Mouse (Mus musculus): Measurements from ENCODE around the gene Dnaja1. TPM values are rescaled to one million over a fixed set of nuclear protein-coding genes. Genes with fewer than 3 reads are reported as not detected.

Gene Dnaja1
- 172 and 264 TPM in 2 replicates for polyA plus RNA-seq (2012)

- TF ChIP-seq GATA1 (IDR thresholded peaks at IDR 0.05; ENCODE audit: low read length): no peak
Observed at GRCm38 (mm10) chr4:40722011-40722666, at the start of gene Dnaja1. Gene Dnaja1 (plus strand): TSS chr4:40722150.

- no peak for TF ChIP-seq GATA1 (IDR thresholded peaks at IDR 0.05; ENCODE audit: low read length)
Observed at GRCm38 (mm10) chr4:40673526-40673925, 48.4 kb upstream of the Dnaja1 start.

GRCm38 (mm10) chr4:40676338-40676737 is 45.6 kb upstream of the Dnaja1 start:
- TF ChIP-seq GATA1 (IDR thresholded peaks at IDR 0.05; ENCODE audit: low read length): no peak

- TF ChIP-seq GATA1 (IDR thresholded peaks at IDR 0.05; ENCODE audit: low read length): no peak
Observed at GRCm38 (mm10) chr4:40677132-40677531, 44.8 kb upstream of the Dnaja1 start.

- TF ChIP-seq GATA1 (IDR thresholded peaks at IDR 0.05; ENCODE audit: low read length): no peak
Observed at GRCm38 (mm10) chr4:40680250-40680860, 41.6 kb upstream of the Dnaja1 start.

GRCm38 (mm10) chr4:40681908-40682307 is 40.0 kb upstream of the Dnaja1 start:
- no peak for TF ChIP-seq GATA1 (IDR thresholded peaks at IDR 0.05; ENCODE audit: low read length)

- TF ChIP-seq GATA1 (IDR thresholded peaks at IDR 0.05; ENCODE audit: low read length): no peak
Observed at GRCm38 (mm10) chr4:40682359-40682758, 39.6 kb upstream of the Dnaja1 start.

GRCm38 (mm10) chr4:40683306-40683705 is 38.6 kb upstream of the Dnaja1 start:
- TF ChIP-seq GATA1 (IDR thresholded peaks at IDR 0.05; ENCODE audit: low read length): no peak

- TF ChIP-seq GATA1 (IDR thresholded peaks at IDR 0.05; ENCODE audit: low read length): no peak
Observed at GRCm38 (mm10) chr4:40691100-40691499, 30.9 kb upstream of the Dnaja1 start.

- TF ChIP-seq GATA1 (IDR thresholded peaks at IDR 0.05; ENCODE audit: low read length): no peak
Observed at GRCm38 (mm10) chr4:40697059-40697458, 24.9 kb upstream of the Dnaja1 start.

GRCm38 (mm10) chr4:40700216-40700615 is 21.7 kb upstream of the Dnaja1 start:
- no peak for TF ChIP-seq GATA1 (IDR thresholded peaks at IDR 0.05; ENCODE audit: low read length)

- TF ChIP-seq GATA1 (IDR thresholded peaks at IDR 0.05; ENCODE audit: low read length): no peak
Observed at GRCm38 (mm10) chr4:40701796-40702195, 20.2 kb upstream of the Dnaja1 start.

GRCm38 (mm10) chr4:40702797-40703709 is 18.9 kb upstream of the Dnaja1 start, which contains the start of gene Aptx:
Gene Aptx (minus strand): TSS chr4:40703194.
- TF ChIP-seq GATA1 (IDR thresholded peaks at IDR 0.05; ENCODE audit: low read length): no peak

- TF ChIP-seq GATA1 (IDR thresholded peaks at IDR 0.05; ENCODE audit: low read length): no peak
Observed at GRCm38 (mm10) chr4:40703710-40704275, 18.2 kb upstream of the Dnaja1 start.

- TF ChIP-seq GATA1 (IDR thresholded peaks at IDR 0.05; ENCODE audit: low read length): no peak
Observed at GRCm38 (mm10) chr4:40717141-40717540, 4.8 kb upstream of the Dnaja1 start.

- TF ChIP-seq GATA1 (IDR thresholded peaks at IDR 0.05; ENCODE audit: low read length): no peak
Observed at GRCm38 (mm10) chr4:40720910-40721309, 1.0 kb upstream of the Dnaja1 start.
